Mouse (Mus musculus): ENCODE measurements around the gene Eid3. TPM values are rescaled to one million over a fixed set of nuclear protein-coding genes. Genes with fewer than 3 reads are reported as not detected.

Gene Eid3
- polyA plus RNA-seq, 1 experiment from 2014 or later, result 0.81 TPM

DNA sequence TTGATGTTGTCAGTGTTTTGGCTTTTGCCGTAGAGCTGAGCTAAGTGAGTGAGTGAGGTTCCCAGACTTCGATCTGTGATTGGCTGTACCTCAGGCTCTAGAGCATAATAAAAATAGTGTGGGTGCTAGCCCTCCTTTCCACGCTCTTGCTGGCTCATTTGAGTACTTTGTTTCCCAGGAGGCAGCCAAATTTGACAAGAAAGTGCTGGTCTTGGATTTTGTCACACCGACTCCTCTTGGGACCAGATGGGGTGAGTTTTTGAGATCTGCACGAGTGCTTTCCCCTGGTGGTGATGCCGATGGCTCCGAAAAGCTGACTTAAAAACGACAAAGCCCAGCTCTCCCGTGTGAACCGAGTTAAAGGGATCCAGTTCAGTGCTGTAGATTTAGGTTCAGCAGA, 9.0 kb downstream of the Eid3 start:
- ATAC-seq (ENCODE audit: low FRiP score, low TSS enrichment), result no peak
- Histone ChIP-seq H3K9me3 (ENCODE audit: control insufficient read depth, low read length) (no peaks in the 10 kb centered on the region), H3K4me1 (ENCODE audit: control insufficient read depth, insufficient read depth, low read length) (no peaks in the 10 kb centered on the region), H3K27me3 (ENCODE audit: control insufficient read depth, insufficient read depth, low read length) (no peaks in the 10 kb centered on the region), H3K27ac (ENCODE audit: low read depth, low read length) (no peak overlapping the region), H3K4me2 (replicated peaks; ENCODE audit: low read depth, low read length) (no peak overlapping the region), H3K36me3 (ENCODE audit: control insufficient read depth, insufficient read depth, low read length) (peaks cover 64% of the 10 kb centered on the region), H3K4me3 (ENCODE audit: low read length) (no peak overlapping the region), H3K9ac (ENCODE audit: low read depth, low read length) (no peak overlapping the region)
- 90% methylated on average over 10 of the region's 10 CpGs for WGBS

DNA sequence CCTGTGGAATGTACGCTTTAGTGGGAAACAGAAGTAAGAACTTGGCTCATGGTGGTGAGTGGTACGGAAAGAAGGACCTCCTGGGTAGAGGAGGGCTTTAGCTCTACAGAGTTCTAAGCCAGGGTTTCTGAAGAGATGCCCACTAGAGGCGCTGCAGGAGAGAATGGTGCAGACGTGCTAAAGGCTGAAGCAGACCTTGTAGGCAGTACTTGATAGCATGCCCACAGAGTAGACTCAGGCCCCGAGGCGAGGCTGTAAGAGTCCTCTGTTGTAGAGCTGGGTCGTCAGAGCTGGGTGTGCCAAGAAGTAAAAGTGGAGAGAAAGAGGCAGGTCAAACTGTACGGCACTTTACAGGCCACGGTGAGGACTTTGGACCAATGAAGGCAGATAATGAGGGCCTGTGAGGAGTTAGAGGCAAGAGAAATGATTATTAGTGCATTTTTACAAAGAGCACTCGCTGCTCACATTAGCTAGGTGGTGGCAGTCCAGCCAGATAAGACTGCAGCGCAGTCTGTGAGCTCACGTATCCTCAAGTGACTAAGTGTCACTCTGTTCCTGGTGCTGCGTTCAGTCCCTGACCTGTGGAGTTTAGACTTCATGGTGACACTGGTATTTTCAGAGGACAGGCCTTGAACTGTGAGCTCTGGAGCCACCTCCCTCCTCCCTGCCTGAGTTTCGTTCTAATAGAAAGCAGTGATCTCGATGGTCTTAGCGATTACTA, 9.8 kb downstream of the Eid3 start:
- Histone ChIP-seq H3K4me2 (replicated peaks; ENCODE audit: low read depth, low read length) (no peak overlapping the region), H3K9ac (ENCODE audit: low read depth, low read length) (no peak overlapping the region), H3K27ac (ENCODE audit: low read depth, low read length) (no peak overlapping the region), H3K4me1 (ENCODE audit: control insufficient read depth, insufficient read depth, low read length) (no peaks in the 10 kb centered on the region), H3K9me3 (ENCODE audit: control insufficient read depth, low read length) (no peaks in the 10 kb centered on the region), H3K27me3 (ENCODE audit: control insufficient read depth, insufficient read depth, low read length) (no peaks in the 10 kb centered on the region), H3K36me3 (ENCODE audit: control insufficient read depth, insufficient read depth, low read length) (peaks cover 72% of the 10 kb centered on the region), H3K4me3 (ENCODE audit: low read length) (no peak overlapping the region)
- 86% methylated on average over 16 of the region's 16 CpGs for WGBS
- no peak for ATAC-seq (ENCODE audit: low FRiP score, low TSS enrichment)

DNA sequence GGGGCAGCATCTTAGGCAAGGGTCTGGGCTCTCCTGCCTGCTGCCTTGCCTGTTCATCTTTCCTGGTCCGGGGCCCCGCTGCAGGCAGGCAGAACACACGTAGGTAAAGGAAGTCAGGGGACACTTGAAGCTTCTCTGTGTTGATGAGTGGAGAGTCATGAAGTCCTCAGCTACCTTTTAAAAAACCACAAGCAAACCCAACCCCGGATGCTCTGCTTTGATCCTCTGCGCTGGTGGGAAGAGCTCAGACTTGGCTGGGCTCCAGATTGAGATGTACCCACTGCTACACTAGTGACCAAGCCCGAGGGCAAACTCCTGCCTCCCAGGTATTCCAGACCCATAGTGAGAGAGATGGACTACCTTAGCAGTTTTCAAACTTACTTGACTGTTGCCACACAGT, 20.9 kb downstream of the Eid3 start:
- Histone ChIP-seq H3K9me3 (ENCODE audit: control insufficient read depth, low read length) (no peaks in the 10 kb centered on the region), H3K9ac (ENCODE audit: low read depth, low read length) (no peak overlapping the region), H3K4me3 (ENCODE audit: low read length) (no peak overlapping the region), H3K27me3 (ENCODE audit: control insufficient read depth, insufficient read depth, low read length) (no peaks in the 10 kb centered on the region), H3K36me3 (ENCODE audit: control insufficient read depth, insufficient read depth, low read length) (peaks cover 84% of the 10 kb centered on the region), H3K27ac (ENCODE audit: low read depth, low read length) (no peak overlapping the region), H3K4me2 (replicated peaks; ENCODE audit: low read depth, low read length) (no peak overlapping the region), H3K4me1 (ENCODE audit: control insufficient read depth, insufficient read depth, low read length) (peaks cover 9% of the 10 kb centered on the region; the same call in 1 of the 2 replicates)
- ATAC-seq (ENCODE audit: low FRiP score, low TSS enrichment), result no peak
- 90% methylated on average over 6 of the region's 6 CpGs for WGBS

DNA sequence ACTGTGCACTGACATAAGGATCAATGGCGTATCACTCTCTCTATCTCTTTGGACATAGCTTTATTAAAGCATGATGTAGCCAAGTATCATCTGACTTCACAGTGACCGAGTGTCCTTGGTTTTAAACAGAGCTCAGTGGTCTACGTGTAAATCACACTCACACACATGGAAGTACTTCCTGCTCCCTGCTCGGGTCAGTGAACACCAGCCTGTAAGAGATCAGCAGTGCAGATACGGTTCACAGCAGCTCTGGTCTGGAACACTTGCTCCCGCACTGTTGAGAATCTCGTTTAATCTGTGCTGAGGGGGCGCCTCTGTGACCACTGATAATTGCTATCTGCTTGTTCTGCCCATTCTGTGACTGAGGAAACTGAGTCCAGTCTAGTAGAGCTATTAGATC, 22.1 kb downstream of the Eid3 start:
- Histone ChIP-seq H3K36me3 (ENCODE audit: control insufficient read depth, insufficient read depth, low read length) (peaks cover 80% of the 10 kb centered on the region), H3K4me3 (ENCODE audit: low read length) (no peak overlapping the region), H3K4me2 (replicated peaks; ENCODE audit: low read depth, low read length) (no peak overlapping the region), H3K4me1 (ENCODE audit: control insufficient read depth, insufficient read depth, low read length) (peaks cover 9% of the 10 kb centered on the region; the same call in 1 of the 2 replicates), H3K9me3 (ENCODE audit: control insufficient read depth, low read length) (no peaks in the 10 kb centered on the region), H3K27ac (ENCODE audit: low read depth, low read length) (no peak overlapping the region), H3K9ac (ENCODE audit: low read depth, low read length) (no peak overlapping the region), H3K27me3 (ENCODE audit: control insufficient read depth, insufficient read depth, low read length) (no peaks in the 10 kb centered on the region)
- 46% methylated on average over 8 of the region's 8 CpGs for WGBS
- ATAC-seq (ENCODE audit: low FRiP score, low TSS enrichment), result peak; percentile 29; the same call in 1 of the 2 replicates

DNA sequence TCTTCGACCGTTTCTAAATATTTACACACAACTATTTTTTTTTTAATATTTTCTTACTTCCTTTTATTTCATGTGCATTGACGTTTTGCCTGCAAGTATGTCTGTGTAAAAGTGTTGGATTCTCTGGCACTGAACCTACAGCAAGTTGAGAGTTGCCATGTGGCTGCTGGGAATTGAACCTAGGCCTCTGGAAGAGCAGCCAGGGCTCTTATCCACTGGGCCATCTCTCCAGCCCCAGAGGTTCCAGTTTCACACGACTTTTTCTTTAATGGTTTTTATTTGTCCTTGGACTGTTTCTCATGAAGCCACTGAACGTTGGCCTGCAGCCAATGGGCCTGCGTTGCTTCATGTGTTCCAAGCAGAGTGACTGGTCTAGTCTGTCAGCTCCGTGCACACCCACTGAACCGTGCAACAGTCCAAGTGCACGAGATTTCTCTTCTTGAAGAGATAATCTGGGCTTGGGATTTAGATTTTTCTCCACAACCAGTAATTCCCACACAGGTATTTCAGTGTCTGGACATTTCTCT, 23.1 kb downstream of the Eid3 start:
- H3K9ac ChIP-seq (ENCODE audit: low read depth, low read length), result no peak overlapping the region
- no peak overlapping the region for H3K4me2 ChIP-seq (replicated peaks; ENCODE audit: low read depth, low read length)
- H3K27me3 ChIP-seq (ENCODE audit: control insufficient read depth, insufficient read depth, low read length), result no peaks in the 10 kb centered on the region
- H3K4me3 ChIP-seq (ENCODE audit: low read length), result no peak overlapping the region
- H3K27ac ChIP-seq (ENCODE audit: low read depth, low read length), result no peak overlapping the region
- peaks cover 9% of the 10 kb centered on the region; the same call in 1 of the 2 replicates for H3K4me1 ChIP-seq (ENCODE audit: control insufficient read depth, insufficient read depth, low read length)
- ATAC-seq (ENCODE audit: low FRiP score, low TSS enrichment), result no peak
- 54% methylated on average over 9 of the region's 9 CpGs for WGBS
- H3K36me3 ChIP-seq (ENCODE audit: control insufficient read depth, insufficient read depth, low read length), result peaks cover 81% of the 10 kb centered on the region
- no peaks in the 10 kb centered on the region for H3K9me3 ChIP-seq (ENCODE audit: control insufficient read depth, low read length)

DNA sequence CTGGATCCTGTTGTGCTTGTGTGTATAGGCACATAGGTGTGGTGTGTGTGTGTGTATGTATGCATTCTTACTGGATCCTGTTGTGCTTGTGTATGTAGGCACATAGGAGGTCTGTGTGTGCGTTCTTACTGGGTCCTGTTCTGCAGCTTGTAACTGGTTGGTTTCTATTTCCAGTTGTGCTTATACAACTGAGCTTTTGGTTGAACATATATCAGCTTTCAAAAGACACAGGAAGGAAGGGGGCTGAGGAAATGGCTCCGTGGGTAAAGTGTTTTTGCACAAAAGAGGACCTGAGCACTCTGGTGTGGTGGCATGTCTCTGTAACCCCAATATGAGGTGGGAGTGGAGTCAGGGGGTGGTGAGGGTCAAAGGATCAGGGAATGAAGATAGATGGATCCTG, 24.5 kb downstream of the Eid3 start:
- Histone ChIP-seq H3K27ac (ENCODE audit: low read depth, low read length) (no peak overlapping the region), H3K9me3 (ENCODE audit: control insufficient read depth, low read length) (no peaks in the 10 kb centered on the region), H3K36me3 (ENCODE audit: control insufficient read depth, insufficient read depth, low read length) (peaks cover 81% of the 10 kb centered on the region), H3K4me3 (ENCODE audit: low read length) (no peak overlapping the region), H3K9ac (ENCODE audit: low read depth, low read length) (no peak overlapping the region), H3K27me3 (ENCODE audit: control insufficient read depth, insufficient read depth, low read length) (no peaks in the 10 kb centered on the region), H3K4me1 (ENCODE audit: control insufficient read depth, insufficient read depth, low read length) (peaks cover 9% of the 10 kb centered on the region; the same call in 1 of the 2 replicates), H3K4me2 (replicated peaks; ENCODE audit: low read depth, low read length) (no peak overlapping the region)
- no peak for ATAC-seq (ENCODE audit: low FRiP score, low TSS enrichment)
- WGBS, result 42% methylated on average over 2 of the region's 2 CpGs

DNA sequence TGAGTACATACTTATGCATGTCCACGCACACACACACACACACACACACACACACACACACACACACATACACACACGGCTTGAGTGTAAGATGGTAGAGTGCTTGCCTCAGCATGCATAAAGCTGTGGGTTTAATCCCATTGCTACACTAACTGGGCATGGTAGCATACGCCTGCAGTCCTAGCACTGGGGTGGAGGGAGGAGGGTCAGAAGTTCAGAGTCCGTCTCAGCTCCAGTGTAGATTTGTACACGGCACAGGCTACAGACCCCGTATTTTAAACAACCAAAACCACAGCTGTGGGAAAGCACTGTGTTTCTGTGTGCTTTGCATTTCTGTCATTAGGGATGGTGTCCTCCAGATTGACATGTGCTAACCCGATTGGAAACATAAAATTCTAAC, 25.0 kb downstream of the Eid3 start:
- H3K9ac ChIP-seq (ENCODE audit: low read depth, low read length), result no peak overlapping the region
- ATAC-seq (ENCODE audit: low FRiP score, low TSS enrichment), result no peak
- peaks cover 9% of the 10 kb centered on the region; the same call in 1 of the 2 replicates for H3K4me1 ChIP-seq (ENCODE audit: control insufficient read depth, insufficient read depth, low read length)
- H3K4me2 ChIP-seq (replicated peaks; ENCODE audit: low read depth, low read length), result no peak overlapping the region
- no peaks in the 10 kb centered on the region for H3K9me3 ChIP-seq (ENCODE audit: control insufficient read depth, low read length)
- H3K36me3 ChIP-seq (ENCODE audit: control insufficient read depth, insufficient read depth, low read length), result peaks cover 81% of the 10 kb centered on the region
- H3K27me3 ChIP-seq (ENCODE audit: control insufficient read depth, insufficient read depth, low read length), result no peaks in the 10 kb centered on the region
- H3K4me3 ChIP-seq (ENCODE audit: low read length), result no peak overlapping the region
- 58% methylated on average over 7 of the region's 7 CpGs for WGBS
- no peak overlapping the region for H3K27ac ChIP-seq (ENCODE audit: low read depth, low read length)

DNA sequence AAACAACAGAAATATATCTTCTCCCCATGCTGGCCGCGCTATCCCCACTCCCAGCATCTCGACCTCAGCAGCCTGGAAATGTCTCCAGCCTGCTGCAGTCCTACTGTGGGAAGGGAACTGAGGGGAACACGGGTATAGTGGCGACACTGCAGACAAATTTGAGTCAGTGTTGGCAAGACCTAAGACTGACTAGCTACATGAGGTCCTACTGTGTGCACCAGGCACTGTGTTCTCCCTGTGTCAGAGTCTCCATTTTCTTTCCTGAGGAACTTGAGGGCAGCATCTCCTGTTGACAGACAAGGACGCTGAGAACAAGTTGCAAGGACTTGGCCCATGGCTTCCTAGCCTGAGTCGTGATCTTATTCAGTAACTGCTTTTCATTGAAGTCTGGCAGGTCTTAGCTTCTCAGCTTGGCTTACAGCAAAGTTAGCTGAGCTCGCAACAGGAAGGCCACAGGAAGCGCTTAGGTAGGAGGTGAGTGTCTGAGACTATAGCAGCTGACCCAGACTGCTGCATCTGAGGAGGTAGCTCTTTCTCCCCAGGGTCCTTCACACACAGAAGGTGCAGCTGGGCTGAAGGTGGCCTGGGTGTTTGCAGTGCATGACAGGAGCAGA, 26.1 kb downstream of the Eid3 start:
- H3K9ac ChIP-seq (ENCODE audit: low read depth, low read length), result no peak overlapping the region
- no peak overlapping the region for H3K4me2 ChIP-seq (replicated peaks; ENCODE audit: low read depth, low read length)
- H3K36me3 ChIP-seq (ENCODE audit: control insufficient read depth, insufficient read depth, low read length), result peaks cover 80% of the 10 kb centered on the region
- H3K27ac ChIP-seq (ENCODE audit: low read depth, low read length), result no peak overlapping the region
- peaks cover 9% of the 10 kb centered on the region; the same call in 1 of the 2 replicates for H3K4me1 ChIP-seq (ENCODE audit: control insufficient read depth, insufficient read depth, low read length)
- no peak overlapping the region for H3K4me3 ChIP-seq (ENCODE audit: low read length)
- no peaks in the 10 kb centered on the region for H3K9me3 ChIP-seq (ENCODE audit: control insufficient read depth, low read length)
- no peaks in the 10 kb centered on the region for H3K27me3 ChIP-seq (ENCODE audit: control insufficient read depth, insufficient read depth, low read length)
- WGBS, result 86% methylated on average over 9 of the region's 9 CpGs
- no peak for ATAC-seq (ENCODE audit: low FRiP score, low TSS enrichment)
